Mouse (Mus musculus): ENCODE measurements around the gene Nxph3.

Gene Nxph3

DNA sequence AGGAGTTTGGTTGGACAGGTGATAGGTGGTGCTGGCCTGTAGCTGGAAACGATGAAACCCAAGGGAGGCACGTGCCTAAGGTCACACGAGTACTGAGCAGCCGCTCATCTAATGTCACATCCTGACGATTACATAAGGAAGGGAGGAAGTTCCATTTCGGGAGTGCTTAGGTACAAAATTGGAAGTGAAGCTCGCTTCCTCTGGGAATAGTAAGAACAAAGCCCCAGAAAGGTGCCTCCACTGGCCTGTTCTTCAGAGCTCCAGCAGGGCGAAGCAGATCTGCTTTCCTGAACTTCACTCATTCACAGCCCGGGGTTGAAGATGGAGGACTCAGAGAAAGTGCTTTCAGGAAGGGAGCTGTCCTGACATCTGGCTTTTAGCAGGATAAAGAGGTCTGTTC, 20.4 kb downstream of the Nxph3 start:
- no peak for DNase-seq (ENCODE audit: low read depth, low spot score)

GRCm38 (mm10) chr11:95493010-95493409, 21.4 kb downstream of the Nxph3 start:
- no peak for DNase-seq (ENCODE audit: low read depth, low spot score)

- DNase-seq (ENCODE audit: low read depth, low spot score) = no peak
Measured at GRCm38 (mm10) chr11:95492256-95492655, 22.1 kb downstream of the Nxph3 start.

GRCm38 (mm10) chr11:95490104-95490503, 24.3 kb downstream of the Nxph3 start:
- DNase-seq (ENCODE audit: low read depth, low spot score) = no peak

DNA sequence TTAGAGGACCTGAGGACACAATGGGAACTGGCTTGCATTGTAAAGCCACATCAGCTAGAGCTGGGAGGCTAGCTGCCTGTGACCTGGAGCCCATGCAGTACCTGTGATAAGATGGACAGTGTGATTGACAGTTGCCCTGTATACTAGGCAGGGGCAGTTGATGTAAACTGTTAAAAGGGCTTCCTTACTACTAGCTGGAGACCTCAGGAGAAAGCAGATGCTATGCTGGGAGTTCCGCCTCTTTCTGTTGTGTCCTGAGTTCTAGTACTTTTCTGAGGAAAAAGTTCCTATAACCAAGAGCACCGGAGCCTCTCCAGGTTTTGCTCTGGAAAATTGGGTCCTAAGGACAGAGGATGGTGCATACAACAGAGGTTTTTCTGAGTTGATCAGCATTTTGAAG, 27.1 kb downstream of the Nxph3 start:
- no peak for DNase-seq (ENCODE audit: low read depth, low spot score)

DNA sequence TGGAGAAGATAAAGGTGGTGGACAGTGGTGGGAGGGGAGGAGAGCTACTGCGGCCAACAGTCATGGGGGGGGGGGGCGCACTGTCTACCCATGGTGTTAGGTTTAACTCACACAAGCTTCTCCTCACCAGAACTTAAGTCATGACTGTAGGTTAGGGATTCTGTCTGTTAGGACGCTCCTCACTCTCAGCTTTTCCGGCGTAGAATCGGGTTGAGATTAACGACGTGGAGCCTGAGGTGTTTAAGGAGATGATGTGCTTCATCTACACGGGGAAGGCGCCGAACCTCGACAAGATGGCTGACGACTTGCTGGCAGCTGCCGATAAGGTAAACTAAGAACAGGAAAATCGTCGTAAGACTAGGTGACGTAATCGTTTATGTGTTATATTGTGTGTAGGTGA, 28.7 kb downstream of the Nxph3 start:
- no peak for DNase-seq (ENCODE audit: low read depth, low spot score)

GRCm38 (mm10) chr11:95480662-95481061, 33.7 kb downstream of the Nxph3 start:
- no peak for DNase-seq (ENCODE audit: low read depth, low spot score)

- no peak for DNase-seq (ENCODE audit: low read depth, low spot score)
Measured at GRCm38 (mm10) chr11:95479458-95479857, 34.9 kb downstream of the Nxph3 start.

DNA sequence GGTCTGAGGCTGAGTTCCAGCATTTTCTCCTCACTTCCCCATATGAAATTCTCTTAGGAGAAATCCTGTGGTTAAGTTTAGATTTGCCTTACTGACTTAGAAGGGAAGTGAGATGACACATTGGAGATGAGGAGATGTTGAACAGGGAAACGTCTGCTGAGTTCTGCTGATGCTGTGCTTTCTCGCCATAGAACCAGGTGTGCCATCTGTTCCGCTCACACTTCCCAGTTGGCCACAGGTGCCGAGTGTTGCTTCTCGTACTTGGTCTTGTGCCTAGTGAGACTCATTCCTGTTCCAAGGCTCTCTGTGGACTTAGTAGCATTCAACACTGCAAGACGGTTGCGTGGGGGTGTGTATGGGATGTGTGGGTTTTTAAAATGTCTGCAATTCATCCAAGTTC, 38.0 kb downstream of the Nxph3 start:
- DNase-seq (ENCODE audit: low read depth, low spot score) = no peak

- DNase-seq (ENCODE audit: low read depth, low spot score) = no peak
Measured at GRCm38 (mm10) chr11:95473456-95473855, 40.9 kb downstream of the Nxph3 start.

GRCm38 (mm10) chr11:95472942-95473341, 41.4 kb downstream of the Nxph3 start:
- DNase-seq (ENCODE audit: low read depth, low spot score) = no peak

GRCm38 (mm10) chr11:95467731-95468130, 46.6 kb downstream of the Nxph3 start:
- DNase-seq (ENCODE audit: low read depth, low spot score) = no peak

DNA sequence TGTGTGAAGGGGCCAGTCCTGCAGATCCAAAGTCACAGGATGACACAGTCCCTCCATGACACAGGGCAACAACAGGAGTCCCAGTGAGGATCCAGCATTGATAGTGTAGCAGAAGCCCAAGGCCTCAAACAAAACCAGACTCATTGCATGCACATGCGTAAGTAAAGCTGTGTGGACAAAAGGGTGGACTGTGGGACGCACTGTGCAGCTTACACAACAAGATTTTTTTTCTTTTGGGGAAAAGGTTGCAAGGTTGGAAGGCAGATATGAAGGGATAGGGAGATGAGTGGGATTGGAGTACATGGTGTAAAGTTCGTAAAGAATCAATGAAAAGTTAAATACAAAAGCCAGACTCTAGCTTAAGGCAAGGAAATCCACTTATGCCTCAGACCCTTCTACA, 52.2 kb downstream of the Nxph3 start:
- no peak for DNase-seq (ENCODE audit: low read depth, low spot score)

DNA sequence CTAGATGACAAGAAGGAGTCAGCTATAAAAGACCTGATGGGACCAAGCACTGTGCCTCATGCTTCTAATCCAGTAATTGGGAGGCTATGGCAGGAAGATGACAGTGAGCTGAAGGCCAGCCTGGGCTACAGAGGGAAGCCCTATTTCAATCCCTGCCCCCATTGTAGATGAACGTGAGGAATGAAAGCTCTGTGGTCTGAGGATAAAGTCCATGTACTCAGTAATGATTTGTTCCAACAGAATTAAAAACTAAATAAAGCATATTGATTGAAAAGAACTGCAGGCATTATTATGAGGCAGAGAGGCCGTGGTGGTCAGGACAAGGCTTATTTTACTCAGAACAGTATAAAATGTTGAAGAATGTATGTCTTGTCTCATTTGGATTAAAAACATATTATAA, 53.5 kb downstream of the Nxph3 start:
- DNase-seq (ENCODE audit: low read depth, low spot score) = no peak
